Mouse (Mus musculus): ENCODE measurements at regions not wholly inside any gene's neighbourhood (a gene's known extent, or its start where the extent isn't known, plus 50 kb on each side); places are given as distances from the start of the nearest gene placed in this dataset.

DNA sequence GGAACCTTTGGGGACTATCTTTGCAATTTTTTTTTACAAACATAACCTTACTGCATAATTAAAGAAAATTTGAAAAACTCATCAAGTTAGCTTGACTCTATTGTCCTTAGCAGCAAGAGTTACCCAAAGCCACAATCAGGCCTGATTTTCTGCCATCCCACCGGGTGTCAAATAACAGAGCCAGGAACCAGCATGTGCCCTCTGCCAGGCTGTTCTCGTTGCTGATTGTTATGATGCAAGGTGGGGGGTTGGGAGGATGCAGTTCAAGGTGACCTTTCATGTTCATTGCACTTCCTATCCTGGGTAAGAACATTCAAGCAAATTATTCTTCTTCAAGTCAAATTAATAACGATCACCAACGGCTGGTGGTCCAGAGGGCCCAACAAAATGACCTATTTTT is 370.6 kb upstream of the Zdhhc25 start:
- no peak for DNase-seq

DNA sequence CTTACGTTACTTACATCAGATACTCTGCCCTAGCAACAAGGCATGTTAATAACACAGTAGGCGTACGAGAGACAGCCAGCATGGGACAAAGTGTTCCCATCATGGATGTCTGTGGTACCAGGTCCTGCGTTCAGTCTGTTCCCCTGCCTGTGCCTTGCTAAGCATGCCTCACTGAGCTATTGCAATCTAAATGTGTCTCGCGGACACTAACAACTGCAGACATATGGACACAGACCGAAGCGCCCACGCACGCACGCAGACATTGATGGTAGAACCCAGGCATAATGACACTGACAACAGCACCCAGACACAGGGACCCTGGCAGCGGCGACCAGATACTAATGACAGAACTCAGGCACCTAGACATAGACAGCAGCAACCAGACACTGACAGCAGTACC is 355.5 kb upstream of the Zdhhc25 start:
- no peak for DNase-seq

DNA sequence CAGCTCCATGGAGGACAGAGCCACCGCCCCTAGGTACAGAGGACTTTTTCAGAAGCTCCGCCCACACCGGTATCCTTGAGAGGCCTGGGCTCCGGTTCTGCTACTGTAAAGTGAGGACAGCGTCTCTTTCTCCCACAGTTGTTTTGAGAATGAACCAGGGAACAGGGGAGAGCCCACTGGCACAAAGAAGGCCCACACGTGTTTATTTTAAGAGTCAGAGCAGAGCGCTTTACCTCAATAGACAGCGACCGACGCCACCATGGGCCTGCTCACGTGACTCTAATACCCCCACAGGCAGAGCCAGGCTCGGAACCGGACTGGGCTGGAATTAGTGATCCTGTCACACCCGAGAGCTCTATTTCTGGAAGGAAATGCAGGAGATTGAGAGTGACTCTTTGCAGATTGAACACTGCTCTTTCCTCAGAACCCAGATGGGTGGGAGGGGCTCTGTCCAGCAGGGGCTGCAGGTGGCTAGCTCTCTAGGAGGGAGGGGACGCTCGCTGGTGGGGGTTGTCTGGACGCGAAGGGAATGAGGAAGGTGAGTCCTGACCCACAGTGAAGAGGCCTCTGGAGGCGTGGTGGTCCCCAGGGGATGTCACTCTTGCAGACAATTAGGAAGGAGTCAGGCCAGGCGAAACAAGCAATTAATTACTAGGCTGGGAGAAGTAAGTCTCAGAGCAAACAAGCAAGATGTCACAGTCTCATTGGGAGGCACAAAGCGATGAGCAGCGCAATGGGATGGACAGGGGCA is 354.4 kb upstream of the Zdhhc25 start:
- no peak for DNase-seq

DNA sequence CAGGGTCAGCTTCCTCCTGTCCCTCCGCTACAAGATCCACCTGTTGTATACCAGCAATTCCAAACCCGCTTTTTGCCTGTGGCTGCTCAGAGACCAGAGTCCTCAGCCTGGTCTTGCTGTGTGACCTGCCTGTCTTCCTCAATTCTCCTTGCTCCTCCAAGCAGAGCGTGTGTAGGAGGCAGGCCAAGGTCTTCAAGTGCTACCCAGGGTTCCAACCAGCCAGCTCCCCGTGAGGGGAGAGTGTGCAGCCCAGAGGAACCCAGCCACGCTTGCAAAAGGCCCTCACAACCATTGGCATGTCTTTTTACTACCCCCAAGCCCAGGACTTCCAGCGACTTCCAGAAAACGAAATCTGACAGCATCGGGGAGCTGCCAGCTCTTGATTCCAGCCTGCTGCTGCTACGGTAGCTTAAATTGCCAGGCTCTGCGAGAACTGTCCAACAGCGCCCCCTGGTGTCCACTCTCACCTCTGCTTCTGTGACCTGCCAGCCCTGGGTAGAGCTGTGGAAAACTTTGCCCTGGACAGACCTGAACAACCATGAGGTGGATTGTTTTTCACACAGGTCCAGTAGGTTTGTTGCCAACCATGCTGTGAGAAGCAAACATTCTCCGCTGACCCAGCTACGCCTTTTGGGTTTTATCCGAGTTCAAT is 352.0 kb upstream of the Zdhhc25 start:
- DNase-seq = peak in 1 of 2 experiments; percentile 4

DNA sequence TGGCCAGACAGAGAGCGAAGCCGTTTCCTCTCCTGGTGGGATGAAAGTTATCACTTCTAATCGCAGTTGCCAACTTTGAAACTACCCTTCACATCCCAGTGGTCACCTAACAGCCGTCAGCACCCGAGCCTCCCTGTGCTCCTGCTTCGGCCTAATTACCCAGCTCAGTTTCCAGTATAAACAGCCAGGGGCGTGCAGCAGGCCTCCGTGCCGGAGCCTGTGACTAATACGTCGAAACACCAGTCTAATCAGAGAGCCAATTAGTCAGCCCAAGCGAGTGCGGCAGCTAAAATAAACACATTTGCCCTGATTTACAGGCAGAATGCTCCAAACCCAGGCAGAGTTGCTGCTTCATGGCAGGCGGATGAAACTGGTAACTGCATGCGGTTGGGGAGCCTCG is 312.1 kb upstream of the Zdhhc25 start:
- DNase-seq = no peak

DNA sequence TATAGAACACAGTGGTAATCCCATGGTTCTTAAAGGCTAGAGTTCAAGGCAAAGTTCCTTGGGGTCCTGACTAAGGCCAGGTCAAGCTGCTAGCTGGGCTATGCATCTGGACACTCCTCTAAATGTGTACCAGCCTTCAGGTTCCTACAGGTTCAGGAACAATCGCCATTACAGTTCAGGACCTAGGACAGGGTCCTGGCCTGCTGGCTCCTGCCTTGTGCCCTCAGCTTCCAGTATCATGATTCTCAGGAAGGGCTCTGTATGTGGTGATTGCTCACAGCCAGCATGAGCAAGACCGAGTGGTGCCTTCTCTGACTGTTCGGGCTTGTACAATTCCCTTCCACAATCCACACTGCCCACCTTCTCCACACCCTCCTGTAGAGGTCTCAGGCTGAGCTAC is 311.4 kb upstream of the Zdhhc25 start:
- no peak for DNase-seq

DNA sequence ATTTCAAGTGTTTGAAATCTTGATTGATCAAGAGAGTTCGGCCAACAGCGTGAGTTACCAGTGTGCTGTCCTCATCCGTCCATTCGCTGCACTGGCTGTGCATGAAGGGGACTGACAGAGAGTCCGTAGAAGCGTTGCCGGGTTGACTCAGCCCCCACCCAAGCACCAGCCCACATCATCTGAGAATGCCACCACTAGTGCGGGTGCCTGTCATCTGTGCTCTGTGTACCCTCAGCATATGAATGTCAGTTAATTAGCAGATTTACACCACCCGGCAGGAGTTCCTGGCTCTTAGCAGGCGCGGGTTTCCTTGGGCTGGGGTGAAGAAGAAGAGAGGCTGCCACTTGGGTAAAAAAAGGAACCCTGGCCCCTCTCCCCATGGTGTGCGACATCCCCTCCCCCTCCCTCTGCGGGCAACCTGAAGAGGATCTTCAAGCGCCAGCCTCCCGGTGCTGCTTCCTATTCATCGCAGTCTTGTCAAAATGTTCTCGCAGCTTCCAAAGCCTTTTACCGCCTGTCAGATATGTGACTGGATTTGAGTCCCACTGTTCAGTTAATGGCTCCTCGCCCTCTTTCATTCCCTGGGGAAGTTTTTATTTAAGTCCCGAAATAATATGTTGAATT is 309.2 kb upstream of the Zdhhc25 start:
- no peak for DNase-seq

DNA sequence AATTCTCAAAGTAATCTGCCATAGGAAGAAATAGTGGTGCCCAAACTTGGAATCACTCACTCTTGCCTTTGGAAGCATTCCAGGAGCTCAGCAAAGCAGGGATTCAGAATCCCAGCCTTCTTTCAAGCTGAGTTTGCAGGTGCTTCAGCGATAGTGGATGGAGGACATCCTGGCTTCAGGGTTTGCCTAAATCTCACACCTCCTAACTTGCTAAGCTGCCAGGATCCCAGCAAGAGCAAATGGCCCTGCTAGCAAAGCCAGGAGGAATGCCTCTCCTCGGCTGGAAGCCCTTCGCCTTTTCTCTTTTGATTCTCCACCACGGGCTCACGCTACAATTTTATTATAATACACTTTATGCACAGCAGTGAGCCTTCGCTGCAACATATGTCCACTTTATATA is 301.0 kb upstream of the Zdhhc25 start:
- no peak for DNase-seq

DNA sequence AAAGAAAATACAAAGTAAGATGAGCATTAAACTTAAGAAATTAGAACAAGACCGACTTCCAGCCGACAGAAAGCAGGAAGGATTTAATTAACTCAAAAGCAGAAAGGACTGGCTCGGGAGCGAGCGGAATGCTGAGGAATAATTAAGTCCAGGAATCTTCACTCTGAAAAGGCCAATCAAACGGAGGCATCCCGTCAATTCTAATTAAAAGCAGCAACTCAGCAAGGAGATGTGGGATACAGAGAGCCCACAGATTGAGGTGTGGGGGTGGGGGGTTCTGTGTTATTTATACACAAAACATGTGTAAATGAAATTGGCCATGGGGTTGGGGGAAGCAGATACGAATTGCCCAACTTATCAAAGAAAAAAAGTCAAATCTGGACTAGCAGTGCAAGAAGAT is 288.9 kb upstream of the Zdhhc25 start:
- DNase-seq = no peak

DNA sequence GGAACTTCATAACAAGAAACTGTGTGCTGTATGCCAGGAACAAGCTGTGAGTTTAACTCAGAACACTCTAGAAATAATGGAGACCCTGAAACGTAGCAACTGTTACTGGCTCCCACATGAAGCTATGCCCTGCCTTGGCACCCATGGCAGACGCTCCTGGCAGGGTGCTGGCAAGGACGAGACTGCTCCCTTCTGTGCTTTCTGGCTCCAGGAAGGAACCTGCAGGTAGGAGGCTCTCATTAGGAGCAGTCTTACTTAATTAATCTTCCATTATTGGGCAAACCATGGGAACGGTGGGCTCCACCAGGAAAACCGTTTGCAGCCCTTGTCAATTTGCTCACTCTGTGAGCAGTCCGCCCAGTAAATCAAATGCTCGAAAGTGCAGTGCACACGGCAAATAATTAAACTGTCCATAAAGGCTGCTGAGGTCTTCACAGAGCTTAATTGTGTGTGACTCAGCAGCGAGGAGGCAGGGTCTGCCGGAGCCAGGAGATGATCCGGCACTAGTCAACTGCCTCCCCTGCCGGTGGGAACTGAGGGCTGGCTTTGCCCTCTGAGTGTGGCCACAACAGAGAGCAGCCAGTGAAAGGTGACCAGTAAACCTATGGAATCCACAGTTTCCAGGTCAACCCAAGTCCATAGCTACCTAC is 285.2 kb upstream of the Zdhhc25 start:
- DNase-seq = no peak

DNA sequence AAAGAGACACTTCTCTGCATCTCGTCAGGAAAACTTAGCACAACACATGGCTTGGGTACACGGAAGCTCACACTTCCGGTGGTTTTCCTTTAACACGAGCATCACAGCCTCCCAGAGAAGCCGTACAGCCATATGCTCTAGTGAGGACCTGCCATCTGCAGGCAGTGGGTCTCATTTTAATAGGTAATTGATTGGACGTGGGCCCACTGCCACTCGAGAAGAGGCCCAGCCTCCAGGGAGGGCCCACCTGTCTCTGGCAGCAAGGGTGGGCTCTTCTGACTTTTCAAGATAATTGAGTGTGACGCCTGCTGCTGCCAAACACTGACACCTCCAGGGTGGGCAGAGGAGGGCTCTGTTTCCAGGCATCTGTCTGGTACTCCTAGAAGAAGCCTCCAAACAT is 282.1 kb upstream of the Zdhhc25 start:
- no peak for DNase-seq

DNA sequence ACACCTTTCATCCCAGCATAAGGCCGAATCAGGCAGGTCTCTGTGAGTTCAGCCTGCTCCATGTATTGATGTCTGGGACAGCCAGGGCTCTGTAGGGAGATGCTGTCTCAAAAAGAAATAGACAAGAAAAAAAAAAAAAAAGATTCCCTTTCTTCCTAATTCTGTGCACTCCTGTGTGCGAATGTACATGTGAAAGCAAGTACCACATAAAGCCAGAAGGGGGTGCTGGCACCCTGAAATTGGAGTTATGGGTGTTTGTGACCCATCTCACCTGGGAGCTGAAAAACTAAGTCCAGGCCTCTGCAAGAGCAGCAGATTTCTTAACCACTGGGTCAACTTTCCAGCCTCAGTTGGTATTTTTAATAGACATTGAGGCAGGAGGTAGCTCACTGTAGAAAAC is 280.6 kb upstream of the Zdhhc25 start:
- no peak for DNase-seq

DNA sequence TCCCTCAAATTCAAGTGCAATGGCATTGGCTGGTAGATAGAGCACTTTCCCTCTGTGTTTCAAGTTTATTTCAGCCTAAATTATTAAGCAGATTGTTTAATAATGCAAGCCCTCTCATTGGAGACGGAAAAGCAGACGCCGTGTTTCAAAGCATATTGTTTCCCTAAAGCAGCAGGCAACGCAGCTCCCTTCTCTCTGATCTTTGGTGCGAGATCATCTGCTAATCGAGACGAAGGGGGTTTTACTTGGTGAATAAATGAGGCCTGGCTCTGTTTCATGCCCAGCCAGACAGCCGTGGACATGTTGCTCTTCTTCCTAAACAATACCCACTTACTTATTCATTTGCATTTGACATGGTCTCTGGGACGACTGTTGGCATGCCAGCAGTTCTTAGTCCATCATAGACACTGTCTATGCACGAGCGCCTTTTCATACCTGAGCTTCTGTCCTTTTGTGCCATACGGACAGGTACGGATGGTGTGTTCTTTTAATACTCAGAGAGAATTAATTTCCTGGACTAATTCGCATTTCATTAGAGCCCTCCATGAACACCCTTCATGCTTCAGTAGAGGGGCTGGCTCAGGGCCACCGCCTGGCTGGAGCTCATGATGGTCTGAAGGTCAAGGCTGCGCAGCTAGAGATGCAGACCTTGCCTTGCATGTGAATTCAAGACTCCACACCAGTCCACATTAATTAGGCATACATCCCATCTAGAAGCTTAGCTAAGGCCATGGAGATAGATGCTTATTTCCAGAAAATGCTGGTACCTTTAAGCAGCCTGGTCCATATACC is 276.3 kb upstream of the Zdhhc25 start:
- no peak for DNase-seq

DNA sequence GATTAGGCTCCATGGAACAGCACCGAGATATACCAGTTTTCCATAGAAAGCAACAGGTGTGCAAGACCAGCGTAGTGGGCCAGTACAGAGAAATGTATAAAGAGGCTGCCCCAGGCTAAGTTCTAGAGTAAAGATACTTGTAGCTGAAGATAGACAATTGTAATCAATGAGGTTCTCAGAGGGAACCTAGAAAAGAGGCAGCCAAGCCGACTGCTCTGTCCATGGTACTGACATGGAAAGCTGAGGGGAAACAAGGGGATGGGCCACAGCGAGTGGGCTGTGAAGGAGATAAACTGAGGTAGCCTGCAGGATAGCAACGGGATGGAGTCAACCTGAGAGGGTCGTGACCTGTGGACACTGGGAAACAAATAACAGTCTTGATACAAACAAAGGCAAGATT is 275.0 kb upstream of the Zdhhc25 start:
- DNase-seq = no peak

DNA sequence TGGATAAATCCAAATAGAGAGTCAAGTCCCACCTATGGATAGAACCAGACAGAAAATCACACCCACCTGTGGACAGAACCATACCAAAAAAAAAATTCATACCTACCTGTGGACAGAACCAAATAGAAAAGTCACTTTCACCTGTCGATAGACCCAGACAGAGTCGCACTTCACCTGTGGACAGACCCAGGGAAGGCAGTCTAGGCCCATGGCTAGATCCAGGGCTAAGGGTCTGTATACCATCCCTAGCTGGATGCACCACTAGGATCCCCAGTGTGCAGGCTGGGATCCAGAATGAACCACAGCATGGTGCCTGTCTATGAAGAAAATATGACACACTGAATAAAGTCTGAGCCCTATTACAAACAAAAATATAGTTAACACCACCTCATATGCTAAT is 246.9 kb upstream of the Zdhhc25 start:
- no peak for DNase-seq

DNA sequence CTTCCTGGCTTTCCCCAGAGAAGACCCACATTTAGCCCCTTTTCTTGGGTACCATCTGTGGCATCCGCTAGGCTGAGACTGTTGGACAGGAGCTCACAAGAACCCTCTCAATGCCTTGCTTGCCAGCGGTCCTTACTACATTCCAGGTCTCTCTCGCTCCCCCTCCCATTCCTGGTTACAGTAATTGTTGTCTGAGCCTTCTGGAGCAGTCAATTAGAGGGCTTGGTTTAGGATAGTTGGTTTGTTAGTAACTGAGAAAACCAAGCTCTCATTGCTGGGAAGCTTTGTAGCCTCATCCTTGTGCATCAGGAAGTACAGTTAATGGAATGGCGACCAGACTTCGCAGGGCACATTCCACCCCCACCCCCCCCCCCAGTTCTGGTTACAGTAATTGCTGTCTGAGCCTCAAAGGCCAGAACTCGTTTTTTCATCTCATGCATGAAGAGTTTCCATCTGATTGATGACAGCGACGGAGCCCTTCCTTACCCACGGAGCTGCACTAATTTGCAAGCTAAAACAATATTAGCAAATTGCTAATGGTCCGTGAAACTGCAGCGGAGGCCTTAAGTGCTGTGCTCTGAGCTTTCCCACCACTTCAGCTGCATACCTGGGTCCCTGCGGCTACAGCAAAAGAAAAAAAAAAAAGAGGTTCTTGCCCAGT is 239.6 kb upstream of the Zdhhc25 start:
- no peak for DNase-seq

DNA sequence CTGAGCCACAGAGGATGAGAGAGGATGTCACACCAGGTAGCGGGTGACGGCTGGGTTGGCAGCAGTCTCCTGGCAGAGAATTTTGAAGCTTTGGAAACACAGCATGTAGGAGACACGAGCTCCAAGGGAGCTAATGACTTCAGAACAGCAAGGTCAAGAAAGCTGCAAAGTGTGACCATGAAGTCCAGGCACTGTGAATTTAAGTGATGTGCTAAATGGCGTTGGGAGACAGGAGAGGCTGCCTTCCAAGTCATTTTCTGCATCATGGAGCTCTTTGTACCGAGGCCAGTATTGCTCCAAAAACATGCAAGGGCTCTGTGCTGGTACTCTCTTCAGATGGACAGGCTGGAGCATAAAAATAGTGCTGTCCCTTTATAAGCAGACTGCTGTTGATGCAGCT is 238.8 kb upstream of the Zdhhc25 start:
- DNase-seq = no peak

DNA sequence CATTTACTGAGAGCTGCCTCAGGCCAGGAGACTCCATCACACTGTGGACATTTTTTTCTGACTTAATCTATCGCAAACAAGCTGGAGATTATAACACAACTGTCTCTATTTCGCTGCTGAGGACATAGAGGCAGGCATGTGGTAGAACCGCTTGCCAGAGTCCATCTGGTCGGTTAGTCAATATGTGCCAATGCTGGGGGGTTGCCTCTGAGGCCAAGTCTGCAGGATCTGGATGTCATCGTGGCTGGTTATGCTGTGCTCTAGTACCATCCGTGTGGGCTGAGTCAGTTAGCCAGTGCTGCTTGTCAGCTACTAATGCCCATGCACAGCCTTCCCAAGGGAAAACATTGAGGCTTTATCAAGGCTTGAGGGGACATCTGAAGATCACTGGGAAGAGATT is 237.1 kb upstream of the Zdhhc25 start:
- DNase-seq = no peak

DNA sequence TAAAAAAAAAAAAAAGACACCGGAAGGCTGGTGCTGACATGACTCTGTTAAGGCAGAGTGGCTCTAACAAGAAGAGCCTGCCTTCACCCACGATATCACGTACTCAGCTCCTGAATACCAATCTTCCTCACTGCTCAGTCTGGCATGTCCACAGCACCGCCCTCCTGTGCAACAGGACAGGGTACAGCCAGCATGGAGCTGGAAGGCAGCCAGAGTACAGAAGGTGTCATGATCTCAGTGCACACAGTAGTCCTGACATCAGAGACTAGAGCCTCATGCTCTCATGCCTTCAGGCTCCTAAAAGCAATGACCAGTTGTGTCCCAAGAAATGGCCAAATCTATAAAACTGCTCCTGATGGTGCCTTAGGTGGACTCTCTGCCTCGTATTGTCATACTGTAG is 229.7 kb upstream of the Zdhhc25 start:
- DNase-seq = no peak

DNA sequence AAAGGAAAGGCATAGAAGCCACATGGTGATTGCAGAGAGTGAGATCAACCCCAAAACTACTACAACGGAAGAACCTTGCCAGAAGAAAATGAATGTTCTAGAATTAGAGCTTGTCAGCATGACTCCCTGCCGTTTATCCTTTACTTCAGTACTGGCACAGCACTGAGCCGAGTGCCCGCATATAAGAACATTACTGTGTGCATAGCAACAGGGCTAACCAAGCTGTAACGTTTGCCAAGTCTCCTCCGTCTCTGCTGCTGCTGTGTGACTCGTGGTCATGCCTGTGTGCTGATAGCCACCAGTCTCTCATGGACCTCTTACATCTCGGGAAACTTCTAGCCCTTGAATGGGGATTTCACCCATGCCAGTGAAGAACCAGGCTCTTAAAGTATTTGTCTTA is 228.1 kb upstream of the Zdhhc25 start:
- no peak for DNase-seq

DNA sequence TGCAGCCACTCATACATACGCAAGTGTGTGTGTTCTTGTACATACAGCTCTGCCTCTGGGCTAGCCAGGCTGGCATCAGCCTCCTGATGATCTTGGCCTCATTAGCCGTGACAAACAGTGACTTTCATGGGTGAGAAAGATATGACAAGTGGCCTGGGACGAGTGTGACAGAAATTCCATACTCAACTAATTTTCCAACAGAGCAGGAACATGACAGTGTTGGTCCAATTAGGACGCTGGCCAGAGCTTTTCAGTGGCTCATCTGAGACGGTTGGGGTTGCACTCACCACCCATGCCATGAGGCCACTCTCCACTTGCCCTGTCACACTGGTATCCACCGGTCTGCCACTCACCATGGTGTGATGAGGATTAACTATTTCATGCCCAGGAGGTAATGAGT is 226.2 kb upstream of the Zdhhc25 start:
- no peak for DNase-seq

DNA sequence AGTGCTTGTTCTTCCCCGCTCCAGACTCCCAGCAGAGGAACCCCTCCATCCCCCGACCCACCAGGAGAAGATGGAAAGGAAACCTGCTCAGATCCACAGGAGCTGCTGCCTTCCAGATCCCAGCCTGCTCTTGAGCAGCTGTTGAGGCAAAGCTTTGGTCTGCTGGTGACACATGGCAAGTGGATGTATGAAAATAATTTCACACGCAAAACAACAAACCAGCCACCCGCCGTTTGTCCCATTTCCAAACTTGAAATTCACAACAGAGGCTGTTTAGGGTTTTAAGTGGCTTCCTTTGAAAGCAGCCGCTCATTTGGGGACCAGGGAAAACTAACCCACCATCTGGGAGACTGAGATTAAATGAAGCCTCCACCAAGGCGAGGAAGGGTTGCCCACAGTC is 220.8 kb upstream of the Zdhhc25 start:
- DNase-seq = no peak
